ENCODE assay signal across 8 mouse cellular contexts in genomic region chr16:50737396-50737843, GRCm38 (mm10).
DNase-seq lines count a peak whose midpoint lies in the region; ATAC-seq and TF ChIP-seq lines count a peak whose summit lies in the region.

No protein-coding gene starts in this region.

- ATAC-seq in heart, embryonic 15.5 days (replicated peaks; ENCODE audit: insufficient number of reproducible peaks, insufficient read depth, low FRiP score, low read depth), result no peak
- ATAC-seq in midbrain, embryonic 14.5 days (ENCODE audit: low FRiP score, low TSS enrichment), result no peak

- H3K27ac ChIP-seq in ES-Bruce4 (ENCODE audit: insufficient read depth, low read length), result no peak overlapping the region
- no peak overlapping the region for H3K27ac ChIP-seq in heart, embryonic 15.5 days
- H3K27ac ChIP-seq in limb, embryonic 10.5 days, result peak overlapping the region; percentile 80
- H3K27ac ChIP-seq in midbrain, embryonic 14.5 days (replicated peaks; ENCODE audit: low read depth, low read length), result no peak overlapping the region

- peak; percentile 62 for DNase-seq in 3T3-L1 (ENCODE audit: low read depth, low spot score)
- peak; percentile 10 to 11 for DNase-seq in cerebellum, postnatal 36 days
- DNase-seq in limb, embryonic 10.5 days (ENCODE audit: low spot score), result no peak
- peak; percentile 21 for DNase-seq in midbrain, embryonic 14.5 days
- peak; percentile 14 to 22 for DNase-seq in thymus, adult 18-20 months
- DNase-seq in adipocyte (ENCODE audit: low spot score), result no peak

- no peak for TF ChIP-seq EP300 in ES-Bruce4 (IDR thresholded peaks at IDR 0.05; ENCODE audit: insufficient read depth, low read depth, low read length)

- no peaks in the 10 kb centered on the region for H3K27me3 ChIP-seq in ES-Bruce4 (ENCODE audit: control insufficient read depth, insufficient read depth, low read length, poor library complexity, severe bottlenecking)
- no peaks in the 10 kb centered on the region for H3K27me3 ChIP-seq in heart, embryonic 15.5 days
- no peaks in the 10 kb centered on the region; the same call in 1 of the 2 replicates for H3K27me3 ChIP-seq in limb, embryonic 10.5 days (ENCODE audit: low read depth, poor library complexity, severe bottlenecking)
- no peaks in the 10 kb centered on the region; the same call in 1 of the 2 replicates for H3K27me3 ChIP-seq in midbrain, embryonic 14.5 days (ENCODE audit: control insufficient read depth, insufficient read depth, low read length)

- H3K4me3 ChIP-seq in ES-Bruce4 (ENCODE audit: low read depth, low read length), result peak overlapping the region; percentile 47
- peak overlapping the region; percentile 58 for H3K4me3 ChIP-seq in heart, embryonic 15.5 days
- H3K4me3 ChIP-seq in limb, embryonic 10.5 days, result peak overlapping the region; percentile 48
- peak overlapping the region; percentile 28 for H3K4me3 ChIP-seq in midbrain, embryonic 14.5 days (replicated peaks; ENCODE audit: low read depth, low read length)

- WGBS in heart, embryonic 15.5 days, result 15% methylated on average over 10 of the region's 10 CpGs
- WGBS in limb, embryonic 10.5 days, result 40% methylated on average over 10 of the region's 10 CpGs
- 31% methylated on average over 10 of the region's 10 CpGs for WGBS in midbrain, embryonic 14.5 days

- peak overlapping the region; percentile 75 for H3K4me2 ChIP-seq in heart, embryonic 15.5 days
- peak overlapping the region; percentile 55 for H3K4me2 ChIP-seq in midbrain, embryonic 14.5 days (ENCODE audit: low read length)

- H3K9me3 ChIP-seq in ES-Bruce4 (replicated peaks; ENCODE audit: control insufficient read depth, insufficient read depth, low read length, poor library complexity, severe bottlenecking), result no peaks in the 10 kb centered on the region
- H3K9me3 ChIP-seq in heart, embryonic 15.5 days (replicated peaks), result no peaks in the 10 kb centered on the region
- H3K9me3 ChIP-seq in limb, embryonic 10.5 days (replicated peaks), result no peaks in the 10 kb centered on the region
- H3K9me3 ChIP-seq in midbrain, embryonic 14.5 days (ENCODE audit: control insufficient read depth, low read length), result no peaks in the 10 kb centered on the region

- H3K36me3 ChIP-seq in ES-Bruce4 (ENCODE audit: control insufficient read depth, insufficient read depth, low read length, poor library complexity, severe bottlenecking), result no peaks in the 10 kb centered on the region
- no peaks in the 10 kb centered on the region for H3K36me3 ChIP-seq in heart, embryonic 15.5 days
- H3K36me3 ChIP-seq in limb, embryonic 10.5 days, result no peaks in the 10 kb centered on the region
- no peaks in the 10 kb centered on the region for H3K36me3 ChIP-seq in midbrain, embryonic 14.5 days (ENCODE audit: control insufficient read depth, insufficient read depth, low read length)

- no peak for TF ChIP-seq POLR2A in ES-Bruce4 (IDR thresholded peaks at IDR 0.05; ENCODE audit: insufficient read depth, low read length)

- no peak for TF ChIP-seq CTCF in ES-Bruce4 (IDR thresholded peaks at IDR 0.05; ENCODE audit: low read depth, low read length)

- H3K9ac ChIP-seq in ES-Bruce4 (ENCODE audit: low read depth, poor library complexity, severe bottlenecking), result peak overlapping the region; percentile 31
- peak overlapping the region; percentile 49 for H3K9ac ChIP-seq in heart, embryonic 15.5 days
- H3K9ac ChIP-seq in midbrain, embryonic 14.5 days (replicated peaks; ENCODE audit: low read length), result no peak overlapping the region

- H3K4me1 ChIP-seq in ES-Bruce4 (ENCODE audit: control insufficient read depth, insufficient read depth, low read length), result peaks cover 2% of the 10 kb centered on the region
- H3K4me1 ChIP-seq in heart, embryonic 15.5 days (replicated peaks), result peaks cover 8% of the 10 kb centered on the region
- peaks cover 9% of the 10 kb centered on the region for H3K4me1 ChIP-seq in limb, embryonic 10.5 days
- H3K4me1 ChIP-seq in midbrain, embryonic 14.5 days (ENCODE audit: control insufficient read depth, insufficient read depth, low read length), result no peaks in the 10 kb centered on the region

Comparison
In these comparisons a context has a peak if more than half of its experiments do, and no peak if none do; other contexts are left out.
1. DNase-seq: peak in 3T3-L1 (single experiment), cerebellum, postnatal 36 days (2 of 2), midbrain, embryonic 14.5 days (single experiment) and thymus, adult 18-20 months (2 of 2); none in limb, embryonic 10.5 days (single experiment) and adipocyte (single experiment).
2. Peak in every context shown above with its lines, with median percentiles within 50 percentile points of each other: H3K4me3 ChIP-seq.